Mouse (Mus musculus) duodenum, adult 2 months (tissue): ENCODE measurements around the gene Foxj3. TPM values are rescaled to one million over a fixed set of nuclear protein-coding genes. Genes with fewer than 3 reads are reported as not detected.

Source experiments
- polyA plus RNA-seq: library from polyadenylated mRNA; depleted of rRNA; stranded (reverse); fragments of >200 nt; gene quantifications from 2 replicates; pipeline ENCODE4 v1.2.3, GENCODE M21; 2012; ENCODE audit warnings: low replicate concordance; rRNA removed

Gene Foxj3
- 8.0 and 8.8 TPM in 2 replicates for polyA plus RNA-seq

GRCm38 (mm10) chr4:119536615-119537014 lies at the start of gene Foxj3:
Gene Foxj3 (plus strand): TSS chr4:119537004.

DNA sequence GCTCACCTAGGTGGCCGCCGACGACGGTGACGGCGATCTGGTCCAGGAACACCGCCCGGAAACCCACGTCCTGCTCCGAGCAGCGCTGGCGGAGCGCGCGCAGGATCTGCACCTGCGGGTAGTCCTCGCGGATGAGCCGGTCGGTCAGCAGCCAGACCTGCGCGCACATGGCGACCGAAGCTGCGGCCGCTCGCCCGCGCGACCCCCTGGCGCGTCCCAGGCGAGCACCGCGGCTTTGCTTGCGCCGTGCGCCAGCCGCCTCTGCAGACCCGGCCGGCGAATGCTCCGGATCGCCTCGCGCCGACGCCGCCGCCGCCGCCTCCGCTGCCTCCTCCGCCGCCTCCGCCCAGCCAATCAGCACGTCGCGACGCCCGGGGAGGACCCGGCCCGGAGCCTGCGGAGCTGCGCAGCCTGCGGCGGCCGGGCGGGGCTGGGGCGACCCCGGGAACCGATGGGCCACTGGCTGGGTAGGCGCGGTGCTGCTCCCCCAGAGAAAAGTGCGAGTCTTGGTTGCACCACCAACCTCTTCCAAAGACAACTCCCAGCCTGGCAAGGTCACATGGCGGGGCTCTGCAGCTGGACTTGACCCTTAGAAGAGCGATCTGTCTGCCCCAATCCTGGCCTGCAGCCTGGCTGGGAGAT lies 44.4 kb upstream of the Foxj3 start, which contains the start of gene Rimkla:
TSS of gene Rimkla (minus strand) at position 338 of the 642 bp plus-strand sequence.

DNA sequence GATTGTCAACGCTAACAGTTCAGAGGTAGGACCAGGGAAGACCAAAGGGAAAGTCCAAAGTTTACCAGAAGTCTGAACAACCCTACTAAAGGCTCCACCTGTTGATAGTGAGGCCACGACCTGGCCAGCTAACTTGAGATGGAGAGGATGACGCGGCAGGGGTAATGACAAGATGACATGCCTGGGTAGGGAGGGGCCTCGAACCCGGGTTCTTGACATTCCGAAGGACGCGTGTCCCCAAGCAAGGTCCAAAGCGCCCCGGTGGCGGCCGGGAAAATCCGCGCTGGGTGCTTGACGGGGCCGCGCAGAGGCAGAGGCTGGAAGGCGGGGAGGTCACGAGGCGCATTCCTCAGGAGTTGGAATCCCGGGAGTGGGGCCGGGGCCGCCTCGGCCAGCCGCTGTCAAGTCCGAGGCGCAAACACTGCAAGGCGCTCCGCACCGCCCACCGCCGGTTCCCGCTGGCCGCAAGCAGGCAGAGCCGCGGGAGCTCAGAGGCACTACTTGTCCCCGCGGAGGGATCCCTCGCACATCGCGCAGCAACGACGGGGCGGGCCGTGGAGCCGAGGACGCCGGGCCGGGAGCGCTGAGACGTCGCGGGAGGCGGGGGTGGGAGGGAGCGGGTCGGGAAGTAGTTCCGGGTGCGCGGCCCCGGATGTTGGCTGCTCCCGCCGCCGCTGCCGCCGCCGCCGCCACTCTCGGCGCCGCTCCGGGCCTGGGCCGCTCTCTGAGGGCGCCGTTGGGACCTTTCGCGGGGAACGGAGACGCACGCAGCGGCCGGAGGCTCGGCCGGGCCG lies 2.4 kb downstream of the Foxj3 start, which contains the start of gene Frg2f1:
TSS of gene Frg2f1 (minus strand) at position 499 of the 794 bp plus-strand sequence.

DNA sequence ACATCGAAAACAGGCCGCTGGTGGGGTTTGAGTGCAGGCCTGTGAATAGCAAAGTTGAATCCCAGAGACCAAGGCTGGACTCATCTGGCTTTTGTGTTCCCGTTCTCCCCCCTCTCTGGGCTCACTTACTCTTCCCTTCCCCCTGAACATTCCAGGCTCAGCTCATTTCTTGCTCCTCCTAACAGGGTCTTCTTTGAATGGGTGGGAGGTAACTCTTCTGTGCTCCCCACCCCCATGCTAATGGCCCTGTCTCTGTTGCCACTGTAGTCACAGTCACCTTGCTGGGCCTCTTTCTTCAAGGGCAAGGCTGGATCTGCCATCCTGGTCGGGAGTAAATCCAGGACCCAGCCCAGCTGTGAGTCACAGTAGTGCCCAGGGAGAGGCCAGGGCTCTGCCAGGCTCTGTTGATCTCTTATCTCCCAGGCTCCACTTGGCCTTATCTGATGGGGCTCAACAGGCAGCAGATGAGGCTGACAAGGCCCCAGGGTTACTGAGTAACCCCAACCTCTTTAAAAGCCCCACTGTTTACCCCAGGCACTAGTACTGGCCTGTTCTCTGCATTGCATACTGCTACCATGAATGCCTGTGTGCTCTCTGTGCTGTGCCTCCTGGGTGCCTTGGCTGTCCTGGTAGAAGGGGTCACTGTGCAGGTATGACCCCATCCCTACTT lies 100.5 kb downstream of the Foxj3 start, which contains the start of gene Guca2a:
TSS of gene Guca2a (plus strand) at position 529 of the 670 bp plus-strand sequence.

GRCm38 (mm10) chr4:119658731-119659130 lies 121.9 kb downstream of the Foxj3 start, which contains the start of gene Guca2b:
Gene Guca2b (minus strand): TSS chr4:119658954.

Other genes starting within 250 kb of the Foxj3 start
- 178 and 223 TPM in 2 replicates for gene Ybx1, start 242.4 kb upstream of the Foxj3 start, polyA plus RNA-seq
- gene Ppih, start 216.5 kb upstream of the Foxj3 start, polyA plus RNA-seq, result 2.6 and 4.2 TPM in 2 replicates
- 0.14 TPM in 1 of 2 replicates, not detected in the other for gene Ccdc30, start 121.5 kb upstream of the Foxj3 start, polyA plus RNA-seq
- gene Ppcs, start 114.6 kb upstream of the Foxj3 start, polyA plus RNA-seq, result 26.5 and 33.8 TPM in 2 replicates
- gene Zmynd12, start 114.2 kb upstream of the Foxj3 start, polyA plus RNA-seq, result 0.18 and 0.74 TPM in 2 replicates
- 0.13 and 0.36 TPM in 2 replicates for gene Rimkla, start 44.4 kb upstream of the Foxj3 start, polyA plus RNA-seq
- gene Frg2f1, start 2.5 kb downstream of the Foxj3 start, polyA plus RNA-seq, result 5.2 and 6.5 TPM in 2 replicates
- 93.3 and 932 TPM in 2 replicates for gene Guca2a, start 100.7 kb downstream of the Foxj3 start, polyA plus RNA-seq
- gene Guca2b, start 122.0 kb downstream of the Foxj3 start, polyA plus RNA-seq, result 283 and 2,695 TPM in 2 replicates
- gene Hivep3, start 196.8 kb downstream of the Foxj3 start, polyA plus RNA-seq, result 1.7 and 3.4 TPM in 2 replicates